In genomic region chr10:61602283-61603033, GRCm38 (mm10) we compare ENCODE assay signal across 7 mouse cellular contexts. TPM values are rescaled to one million over a fixed set of nuclear protein-coding genes. Genes with fewer than 3 reads are reported as not detected.
DNase-seq lines count a peak whose midpoint lies in the region; ATAC-seq and TF ChIP-seq lines count a peak whose summit lies in the region.

No protein-coding gene starts in this region.

- H3K4me3 ChIP-seq in ES-E14 (ENCODE audit: insufficient read depth in 1 of 2, low read depth in 1 of 2, low read length in 2 of 2, poor library complexity in 1 of 2, severe bottlenecking in 1 of 2) = peak overlapping the region; percentile 67 to 83
- H3K4me3 ChIP-seq in liver, postnatal 0 days (ENCODE audit: low read depth, low read length) = 0 out of 2 replicates have a peak overlapping the region, but pooled peaks have one; percentile 9
- no peak overlapping the region for H3K4me3 ChIP-seq in neural tube, embryonic 13.5 days

- in situ Hi-C loops in ES-E14 (cut with MboI; ENCODE audit: low sequenced_read_pairs in 2 of 2, unreplicated experiment in 2 of 2) = no loop called here

- peak; percentile 76 for ATAC-seq in liver, postnatal 0 days
- ATAC-seq in neural tube, embryonic 13.5 days (ENCODE audit: low read depth) = peak; percentile 33; the same call in 1 of the 2 replicates

- WGBS in liver, postnatal 0 days (ENCODE audit: insufficient replicate concordance) = 10% methylated on average over 14 of the region's 14 CpGs
- WGBS in neural tube, embryonic 13.5 days = 20% methylated on average over 14 of the region's 14 CpGs

- H3K4me1 ChIP-seq in ES-E14 (ENCODE audit: control insufficient read depth in 2 of 2, insufficient read depth in 2 of 2, low read length in 2 of 2, poor library complexity in 1 of 2) = 0 out of 4 replicates have a peak, but pooled peaks cover 0 to 3% of the 10 kb centered on the region in 2 experiments
- 0 out of 2 replicates have a peak, but pooled peaks cover 3% of the 10 kb centered on the region for H3K4me1 ChIP-seq in liver, postnatal 0 days (ENCODE audit: insufficient read depth)
- peaks cover 10% of the 10 kb centered on the region for H3K4me1 ChIP-seq in neural tube, embryonic 13.5 days (replicated peaks)

- H3K27me3 ChIP-seq in liver, postnatal 0 days (ENCODE audit: insufficient read depth, low read length) = no peaks in the 10 kb centered on the region
- peaks cover 19% of the 10 kb centered on the region for H3K27me3 ChIP-seq in neural tube, embryonic 13.5 days

- DNase-seq in B cell, adult 2 months = peak; percentile 60 to 62
- peak; percentile 86 for DNase-seq in ES-E14 (ENCODE audit: low read depth, low spot score)
- DNase-seq in cerebellum, adult 8-10 months = peak; percentile 30
- peak; percentile 63 for DNase-seq in forelimb bud, embryonic 11.5 days (ENCODE audit: low read depth, low spot score)
- peak; percentile 26 for DNase-seq in kidney, adult 11 months
- peak; percentile 77 for DNase-seq in liver, postnatal 0 days

- peak overlapping the region; percentile 58 for H3K4me2 ChIP-seq in liver, postnatal 0 days (ENCODE audit: low read depth, low read length)
- peak overlapping the region; percentile 39 for H3K4me2 ChIP-seq in neural tube, embryonic 13.5 days

- TF ChIP-seq EP300 in liver, postnatal 0 days (IDR thresholded peaks at IDR 0.05; ENCODE audit: low read depth) = no peak

- H3K27ac ChIP-seq in ES-E14 (ENCODE audit: insufficient read depth, low read depth, low read length, poor library complexity, severe bottlenecking) = no peak overlapping the region
- no peak overlapping the region for H3K27ac ChIP-seq in liver, postnatal 0 days (ENCODE audit: low read depth)
- no peak overlapping the region for H3K27ac ChIP-seq in neural tube, embryonic 13.5 days (replicated peaks)

- no peaks in the 10 kb centered on the region for H3K9me3 ChIP-seq in ES-E14 (ENCODE audit: control insufficient read depth, insufficient read depth, low read depth, low read length)
- no peaks in the 10 kb centered on the region for H3K9me3 ChIP-seq in liver, postnatal 0 days (ENCODE audit: low read length)
- no peaks in the 10 kb centered on the region for H3K9me3 ChIP-seq in neural tube, embryonic 13.5 days

- TF ChIP-seq CTCF in liver, postnatal 0 days (IDR thresholded peaks at IDR 0.05; ENCODE audit: low read depth) = peak; percentile 78

- peak overlapping the region; percentile 46 for H3K9ac ChIP-seq in ES-E14 (ENCODE audit: insufficient read depth, low read depth, low read length, poor library complexity, severe bottlenecking)
- no peak overlapping the region for H3K9ac ChIP-seq in liver, postnatal 0 days (replicated peaks)
- no peak overlapping the region for H3K9ac ChIP-seq in neural tube, embryonic 13.5 days

- no peaks in the 10 kb centered on the region for H3K36me3 ChIP-seq in ES-E14 (ENCODE audit: control insufficient read depth, insufficient read depth, low read length, poor library complexity, severe bottlenecking)
- H3K36me3 ChIP-seq in liver, postnatal 0 days (replicated peaks; ENCODE audit: insufficient read depth, low read length) = no peaks in the 10 kb centered on the region
- H3K36me3 ChIP-seq in neural tube, embryonic 13.5 days = no peaks in the 10 kb centered on the region

TF ChIP-seq in ES-E14, 5 proteins besides CTCF, POLR2A, EP300 and RAD21:
- TF ChIP-seq ZC3H11A (IDR thresholded peaks at IDR 0.05; ENCODE audit: borderline replicate concordance, low read depth, low read length) (peak; percentile 45; the same call in 1 of the 2 replicates), HCFC1 (IDR thresholded peaks at IDR 0.05; ENCODE audit: borderline replicate concordance, insufficient read depth, low read length) (no peak)

RNA-seq across cellular contexts. Expression of gene Npffr1, which starts 7.2 kb away (rescaled TPM):
- total RNA-seq in ES-E14 (2012; rRNA removed) = 0.16 and 0.18 TPM in 2 replicates
- not detected in 2 replicates for polyA plus RNA-seq in liver, postnatal 0 days (2015; fragmentation: Nextera tagmentation; extraction: Ambion mirVana)
- polyA plus RNA-seq in neural tube, embryonic 13.5 days (2015; fragmentation: Nextera tagmentation; extraction: Ambion mirVana) = 0.17 and 0.25 TPM in 2 replicates

RNA-seq across cellular contexts. Expression of gene Ppa1, which starts 45.9 kb away (rescaled TPM):
- 165 and 262 TPM in 2 replicates for total RNA-seq in ES-E14 (2012; rRNA removed)
- 161 and 191 TPM in 2 replicates for polyA plus RNA-seq in liver, postnatal 0 days (2015; fragmentation: Nextera tagmentation; extraction: Ambion mirVana)
- 212 and 224 TPM in 2 replicates for polyA plus RNA-seq in neural tube, embryonic 13.5 days (2015; fragmentation: Nextera tagmentation; extraction: Ambion mirVana)

Comparison
In these comparisons a context has a peak if more than half of its experiments do, and no peak if none do; other contexts are left out.
1. DNase-seq: peak in every context shown above with its lines; median percentile 86 in ES-E14; 77 in liver, postnatal 0 days; 63 in forelimb bud, embryonic 11.5 days; 61 in B cell, adult 2 months; 30 in cerebellum, adult 8-10 months; 26 in kidney, adult 11 months.